Mouse (Mus musculus): ENCODE results near the gene Tymp. TPM values are rescaled to one million over a fixed set of nuclear protein-coding genes. Genes with fewer than 3 reads are reported as not detected.
A peak's percentile ranks its signal among the peaks of the same experiment; 100 is the strongest.

Gene Tymp
- polyA plus RNA-seq, 1 experiment from 2014 or later, result 1.3 TPM

DNA sequence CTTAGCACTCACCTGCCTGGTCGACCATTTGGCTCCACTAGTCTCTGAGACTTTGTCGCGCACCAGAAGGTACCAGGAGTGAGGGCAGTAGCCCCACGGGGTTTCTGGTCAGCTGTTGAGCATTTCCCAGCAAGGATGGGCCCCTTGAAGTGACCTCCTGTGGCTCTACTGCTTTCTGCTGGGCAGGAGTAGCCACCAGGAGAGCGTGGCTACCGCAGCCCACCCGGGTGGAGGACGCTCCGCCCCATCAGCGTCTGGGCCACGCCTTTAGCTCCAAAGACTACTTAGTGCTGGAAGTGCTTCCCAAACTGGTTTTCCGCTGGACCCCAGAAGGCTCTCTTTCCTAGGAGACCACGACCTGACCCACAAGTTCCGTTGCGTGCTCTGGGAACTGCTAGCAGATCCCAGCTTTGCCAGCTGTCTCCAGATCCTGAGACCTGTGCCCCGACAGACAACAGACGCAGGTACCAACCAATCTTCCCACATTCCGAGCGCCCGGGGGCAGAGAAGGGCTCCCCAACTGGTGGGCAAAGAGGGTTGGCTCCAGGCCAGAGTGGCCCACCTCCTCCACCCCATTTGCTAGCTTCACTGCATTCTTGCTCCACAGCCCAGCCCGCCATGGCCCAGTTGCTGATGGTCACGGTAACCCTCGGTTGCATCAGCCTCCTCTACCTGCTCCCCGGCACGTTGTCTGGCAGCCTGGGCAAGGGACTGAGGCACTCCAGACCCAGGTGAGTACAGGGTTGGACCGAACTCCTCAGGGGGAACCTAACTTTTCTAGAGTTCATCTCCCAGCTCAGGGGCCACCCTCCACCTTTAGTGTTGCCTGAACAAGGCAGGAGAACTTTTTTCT is 53.9 kb downstream of the Tymp start, which contains the start of gene Adm2:
Adm2 (plus strand) TSS at position 51 of the 853 bp plus-strand sequence.
- Histone ChIP-seq H3K4me3 (replicated peaks) (peak within 1 kb of the TSS; percentile 32), H3K9ac (0 out of 2 replicates have a peak within 1 kb of the TSS, but pooled peaks have one; percentile 4), H3K27me3 (peaks cover 17% of the 10 kb centered on the region; the same call in 1 of the 2 replicates), H3K4me2 (peak within 1 kb of the TSS; percentile 59), H3K9me3 (replicated peaks) (no peaks in the 10 kb centered on the region), H3K4me1 (peaks cover 8% of the 10 kb centered on the region), H3K27ac (no peak within 1 kb of the TSS), H3K36me3 (no peaks in the 10 kb centered on the region)
- peak; percentile 53 for ATAC-seq (replicated peaks; ENCODE audit: low FRiP score)
- 4% methylated on average over 26 of the region's 26 CpGs for WGBS

Other genes starting within 250 kb of the Tymp start
- gene Hdac10, start 248.3 kb downstream of the Tymp start, polyA plus RNA-seq (2015; fragmentation: Nextera tagmentation; extraction: Ambion mirVana), result 17.8 and 19.3 TPM in 2 replicates
- gene Mapk12, start 236.3 kb downstream of the Tymp start, polyA plus RNA-seq (2015; fragmentation: Nextera tagmentation; extraction: Ambion mirVana), result 14.8 and 16.7 TPM in 2 replicates
- gene Mapk11, start 227.4 kb downstream of the Tymp start, polyA plus RNA-seq (2015; fragmentation: Nextera tagmentation; extraction: Ambion mirVana), result 15.4 and 16.5 TPM in 2 replicates
- 138 and 160 TPM in 2 replicates for gene Plxnb2, start 196.3 kb downstream of the Tymp start, polyA plus RNA-seq (2015; fragmentation: Nextera tagmentation; extraction: Ambion mirVana)
- 17.0 and 19.2 TPM in 2 replicates for gene Dennd6b, start 180.5 kb downstream of the Tymp start, polyA plus RNA-seq (2015; fragmentation: Nextera tagmentation; extraction: Ambion mirVana)
- gene Ppp6r2, start 165.5 kb downstream of the Tymp start, polyA plus RNA-seq (2015; fragmentation: Nextera tagmentation; extraction: Ambion mirVana), result 22.7 and 26.9 TPM in 2 replicates
- 42.6 and 51.4 TPM in 2 replicates for gene Sbf1, start 61.7 kb downstream of the Tymp start, polyA plus RNA-seq (2015; fragmentation: Nextera tagmentation; extraction: Ambion mirVana)
- gene Adm2, start 54.3 kb downstream of the Tymp start, polyA plus RNA-seq (2015; fragmentation: Nextera tagmentation; extraction: Ambion mirVana), result 0.71 and 0.74 TPM in 2 replicates
- gene Miox, start 42.6 kb downstream of the Tymp start, polyA plus RNA-seq (2015; fragmentation: Nextera tagmentation; extraction: Ambion mirVana), result 6.8 and 7.1 TPM in 2 replicates
- 54.1 and 67.9 TPM in 2 replicates for gene Lmf2, start 21.4 kb downstream of the Tymp start, polyA plus RNA-seq (2015; fragmentation: Nextera tagmentation; extraction: Ambion mirVana)
- gene Ncaph2, start 21.3 kb downstream of the Tymp start, polyA plus RNA-seq (2015; fragmentation: Nextera tagmentation; extraction: Ambion mirVana), result 147 and 155 TPM in 2 replicates
- gene Sco2, start 3.2 kb downstream of the Tymp start, polyA plus RNA-seq (2015; fragmentation: Nextera tagmentation; extraction: Ambion mirVana), result 7.9 and 8.2 TPM in 2 replicates
- 0.82 and 0.83 TPM in 2 replicates for gene Odf3b, start 2.2 kb upstream of the Tymp start, polyA plus RNA-seq (2015; fragmentation: Nextera tagmentation; extraction: Ambion mirVana)
- gene Klhdc7b, start 7.9 kb upstream of the Tymp start, polyA plus RNA-seq (2015; fragmentation: Nextera tagmentation; extraction: Ambion mirVana), result not detected in 2 replicates
- not detected in 2 replicates for gene Syce3, start 33.5 kb upstream of the Tymp start, polyA plus RNA-seq (2015; fragmentation: Nextera tagmentation; extraction: Ambion mirVana)
- 3.9 and 4.4 TPM in 2 replicates for gene Cpt1b, start 48.8 kb upstream of the Tymp start, polyA plus RNA-seq (2015; fragmentation: Nextera tagmentation; extraction: Ambion mirVana)
- 3.7 and 3.8 TPM in 2 replicates for gene C730034F03Rik, start 52.5 kb upstream of the Tymp start, polyA plus RNA-seq (2015; fragmentation: Nextera tagmentation; extraction: Ambion mirVana)
- 0.15 TPM in 1 of 2 replicates, not detected in the other for gene Gm44502, start 52.7 kb upstream of the Tymp start, polyA plus RNA-seq (2015; fragmentation: Nextera tagmentation; extraction: Ambion mirVana)
- gene Chkb, start 52.9 kb upstream of the Tymp start, polyA plus RNA-seq (2015; fragmentation: Nextera tagmentation; extraction: Ambion mirVana), result 57.2 and 62.0 TPM in 2 replicates
- gene Mapk8ip2, start 76.9 kb upstream of the Tymp start, polyA plus RNA-seq (2015; fragmentation: Nextera tagmentation; extraction: Ambion mirVana), result 0.77 and 1.7 TPM in 2 replicates
- gene Arsa, start 100.4 kb upstream of the Tymp start, polyA plus RNA-seq (2015; fragmentation: Nextera tagmentation; extraction: Ambion mirVana), result 14.4 and 18.7 TPM in 2 replicates
- 1.8 and 2.2 TPM in 2 replicates for gene Shank3, start 122.6 kb upstream of the Tymp start, polyA plus RNA-seq (2015; fragmentation: Nextera tagmentation; extraction: Ambion mirVana)
- 0.22 and 0.27 TPM in 2 replicates for gene Acr, start 191.3 kb upstream of the Tymp start, polyA plus RNA-seq (2015; fragmentation: Nextera tagmentation; extraction: Ambion mirVana)
- 53.9 and 55.9 TPM in 2 replicates for gene Rabl2, start 214.9 kb upstream of the Tymp start, polyA plus RNA-seq (2015; fragmentation: Nextera tagmentation; extraction: Ambion mirVana)

Measured in kidney, embryonic 15.5 days (tissue).